Mouse (Mus musculus) hindbrain, embryonic 11.5 days (tissue): Measurements from ENCODE around the gene Guca1a. TPM values are rescaled to one million over a fixed set of nuclear protein-coding genes. Genes with fewer than 3 reads are reported as not detected.
A peak's percentile ranks its signal among the peaks of the same experiment; 100 is the strongest.
"Not testable (repeated sequence)": the region's sequence is repeated elsewhere in the genome, so short reads cannot be mapped to it uniquely, and the experiment has no call there.

Source experiments
- ATAC-seq: fragments of 200-750 bp; cut with Nextera tagmentation; 2 replicates; pipeline ENCODE4 v1.8.0; 2017; ENCODE audit warnings: mild to moderate bottlenecking, moderate TSS enrichment, moderate library complexity; ENCODE audit not compliant: low FRiP score
- DNase-seq: peaks from one replicate; pipeline ENCODE4 v3.0.0-alpha.2; 2015; ENCODE audit warnings: low spot score
- H3K27ac ChIP-seq: fragments of 300-500 bp; sonication (generic); 2 replicates; pipeline ENCODE4 v1.5.1; 2014; ENCODE audit warnings: mild to moderate bottlenecking, low read depth, low read length
- H3K27me3 ChIP-seq: fragments of 300-500 bp; sonication (generic); 2 replicates; pipeline ENCODE4 v1.6.1; 2014; ENCODE audit warnings: mild to moderate bottlenecking, low read length, moderate library complexity, mixed read lengths; ENCODE audit not compliant: control insufficient read depth, insufficient read depth
- H3K36me3 ChIP-seq: fragments of 300-500 bp; sonication (generic); 2 replicates; pipeline ENCODE4 v1.6.1; 2014; ENCODE audit warnings: mild to moderate bottlenecking, low read length, moderate library complexity, mixed read lengths; ENCODE audit not compliant: control insufficient read depth, insufficient read depth
- H3K4me1 ChIP-seq: fragments of 300-500 bp; sonication (generic); replicated peaks from 2 replicates; pipeline ENCODE4 v1.6.1; 2014; ENCODE audit warnings: low read length, mixed read lengths; ENCODE audit not compliant: control insufficient read depth, insufficient read depth
- H3K4me2 ChIP-seq: fragments of 300-500 bp; sonication (generic); replicated peaks from 2 replicates; pipeline ENCODE4 v1.6.1; 2014; ENCODE audit warnings: mild to moderate bottlenecking, low read depth, low read length
- H3K4me3 ChIP-seq: fragments of 300-500 bp; sonication (generic); 2 replicates; pipeline ENCODE4 v1.5.1; 2014; ENCODE audit warnings: low read depth, low read length
- H3K9ac ChIP-seq: fragments of 300-500 bp; sonication (generic); 2 replicates; pipeline ENCODE4 v1.6.1; 2014; ENCODE audit warnings: low read depth, low read length
- H3K9me3 ChIP-seq: fragments of 300-500 bp; sonication (generic); 2 replicates; pipeline ENCODE4 v1.6.1; 2016; ENCODE audit warnings: low read length; ENCODE audit not compliant: control insufficient read depth
- WGBS: fragments of 180-500 bp; shearing (Covaris S2); extraction: QIAGEN DNeasy Blood & Tissue Kit; methylation state at CpG from one replicate; pipeline ENCODE4 v1.1.7; 2014; 5-methylcytosine and 5-hydroxymethylcytosine counted together
- polyA plus RNA-seq: library from polyadenylated mRNA; unstranded; fragments of >200 nt; fragmentation: Nextera tagmentation; extraction: Ambion mirVana; gene quantifications from 2 replicates; pipeline ENCODE4 v1.2.1, GENCODE M21; 2014

The Guca1a gene
- polyA plus RNA-seq, 1 experiment from 2014 or later = 1.3 TPM

GRCm38 (mm10) chr17:47427316-47427715, 26.9 kb upstream of the Guca1a start:
- Histone ChIP-seq H3K9ac (no peak overlapping the region), H3K4me2 (no peak overlapping the region), H3K27ac (no peak overlapping the region), H3K9me3 (no peaks in the 10 kb centered on the region), H3K36me3 (no peaks in the 10 kb centered on the region), H3K27me3 (no peaks in the 10 kb centered on the region), H3K4me3 (no peak overlapping the region), H3K4me1 (no peaks in the 10 kb centered on the region)
- WGBS = 78% methylated on average over 6 of the region's 6 CpGs
- DNase-seq (no peak), ATAC-seq (no peak)

- DNase-seq (no peak), ATAC-seq (no peak)
- H3K27me3 ChIP-seq = no peaks in the 10 kb centered on the region
- no peak overlapping the region for H3K4me2 ChIP-seq
- no peaks in the 10 kb centered on the region for H3K9me3 ChIP-seq
- H3K9ac ChIP-seq = no peak overlapping the region
- H3K27ac ChIP-seq = no peak overlapping the region
- H3K36me3 ChIP-seq = no peaks in the 10 kb centered on the region
- no peaks in the 10 kb centered on the region for H3K4me1 ChIP-seq
- no peak overlapping the region for H3K4me3 ChIP-seq
- WGBS = 84% methylated on average over 6 of the region's 6 CpGs
These were observed 23.8 kb upstream of the Guca1a start for GRCm38 (mm10) chr17:47424186-47424585.

GRCm38 (mm10) chr17:47422616-47423015, 22.2 kb upstream of the Guca1a start:
- H3K4me1 ChIP-seq, DNase-seq, H3K9me3 ChIP-seq, H3K4me3 ChIP-seq, H3K4me2 ChIP-seq, H3K27me3 ChIP-seq, ATAC-seq, H3K36me3 ChIP-seq, H3K9ac ChIP-seq, H3K27ac ChIP-seq: not testable (repeated sequence)
- 87% methylated on average over 1 of the region's 1 CpGs for WGBS

GRCm38 (mm10) chr17:47421566-47421965, 21.2 kb upstream of the Guca1a start:
- no peaks in the 10 kb centered on the region for H3K9me3 ChIP-seq
- WGBS = 83% methylated on average over 3 of the region's 3 CpGs
- no peaks in the 10 kb centered on the region for H3K4me1 ChIP-seq
- H3K9ac ChIP-seq = no peak overlapping the region
- no peak overlapping the region for H3K4me3 ChIP-seq
- no peaks in the 10 kb centered on the region for H3K36me3 ChIP-seq
- ATAC-seq (no peak), DNase-seq (no peak)
- no peaks in the 10 kb centered on the region for H3K27me3 ChIP-seq
- no peak overlapping the region for H3K27ac ChIP-seq
- no peak overlapping the region for H3K4me2 ChIP-seq

- H3K9me3 ChIP-seq = no peaks in the 10 kb centered on the region
- no peaks in the 10 kb centered on the region for H3K27me3 ChIP-seq
- H3K4me2 ChIP-seq = no peak overlapping the region
- DNase-seq (no peak), ATAC-seq (no peak)
- H3K9ac ChIP-seq = no peak overlapping the region
- no peak overlapping the region for H3K4me3 ChIP-seq
- 73% methylated on average over 2 of the region's 2 CpGs for WGBS
- H3K4me1 ChIP-seq = no peaks in the 10 kb centered on the region
- H3K36me3 ChIP-seq = no peaks in the 10 kb centered on the region
- no peak overlapping the region for H3K27ac ChIP-seq
These were observed 19.8 kb upstream of the Guca1a start for GRCm38 (mm10) chr17:47420195-47420594.

- not testable (repeated sequence) for H3K27ac ChIP-seq, ATAC-seq, H3K9ac ChIP-seq, H3K36me3 ChIP-seq, H3K4me1 ChIP-seq, H3K9me3 ChIP-seq
- H3K4me2 ChIP-seq = peak overlapping the region; percentile 48
- H3K4me3 ChIP-seq = peak overlapping the region; percentile 27
- peaks cover 13% of the 10 kb centered on the region for H3K27me3 ChIP-seq
- peak; percentile 36 for DNase-seq
- WGBS = 4% methylated on average over 66 of the region's 74 CpGs
These were observed 9.8 kb upstream of the Guca1a start for GRCm38 (mm10) chr17:47409897-47410861.

- H3K27me3 ChIP-seq = peaks cover 13% of the 10 kb centered on the region
- 31% methylated on average over 8 of the region's 8 CpGs for WGBS
- no peak overlapping the region for H3K9ac ChIP-seq
- no peaks in the 10 kb centered on the region for H3K36me3 ChIP-seq
- no peak overlapping the region for H3K4me3 ChIP-seq
- DNase-seq = peak; percentile 85
- no peaks in the 10 kb centered on the region for H3K9me3 ChIP-seq
- no peaks in the 10 kb centered on the region for H3K4me1 ChIP-seq
- H3K27ac ChIP-seq = no peak overlapping the region
- ATAC-seq = no peak
- H3K4me2 ChIP-seq = no peak overlapping the region
These were observed 8.1 kb upstream of the Guca1a start for GRCm38 (mm10) chr17:47408558-47408898.

- H3K9ac ChIP-seq = no peak overlapping the region
- H3K4me1 ChIP-seq = no peaks in the 10 kb centered on the region
- H3K4me2 ChIP-seq = no peak overlapping the region
- WGBS = 66% methylated on average over 10 of the region's 10 CpGs
- H3K27ac ChIP-seq = no peak overlapping the region
- H3K27me3 ChIP-seq = peaks cover 13% of the 10 kb centered on the region
- no peak overlapping the region for H3K4me3 ChIP-seq
- DNase-seq (no peak), ATAC-seq (no peak)
- no peaks in the 10 kb centered on the region for H3K36me3 ChIP-seq
- H3K9me3 ChIP-seq = no peaks in the 10 kb centered on the region
These were observed 7.6 kb upstream of the Guca1a start for GRCm38 (mm10) chr17:47407717-47408557.
